Mouse (Mus musculus): Measurements from ENCODE around the gene Ppp6r3.

GRCm38 (mm10) chr19:3451649-3452048 is 123.9 kb downstream of the Ppp6r3 start:
- TF ChIP-seq CTCF (IDR thresholded peaks at IDR 0.05; ENCODE audit: low read depth): no peak
- TF ChIP-seq EP300 (IDR thresholded peaks at IDR 0.05; ENCODE audit: low read depth): no peak

All from heart, postnatal 0 days (tissue).